Mouse (Mus musculus): ENCODE results near the gene Phlpp2. TPM values are rescaled to one million over a fixed set of nuclear protein-coding genes. Genes with fewer than 3 reads are reported as not detected.

The Phlpp2 gene
- polyA plus RNA-seq (2014; fragmentation: Nextera tagmentation; extraction: Ambion mirVana): 3.5 and 3.7 TPM in 2 replicates

DNA sequence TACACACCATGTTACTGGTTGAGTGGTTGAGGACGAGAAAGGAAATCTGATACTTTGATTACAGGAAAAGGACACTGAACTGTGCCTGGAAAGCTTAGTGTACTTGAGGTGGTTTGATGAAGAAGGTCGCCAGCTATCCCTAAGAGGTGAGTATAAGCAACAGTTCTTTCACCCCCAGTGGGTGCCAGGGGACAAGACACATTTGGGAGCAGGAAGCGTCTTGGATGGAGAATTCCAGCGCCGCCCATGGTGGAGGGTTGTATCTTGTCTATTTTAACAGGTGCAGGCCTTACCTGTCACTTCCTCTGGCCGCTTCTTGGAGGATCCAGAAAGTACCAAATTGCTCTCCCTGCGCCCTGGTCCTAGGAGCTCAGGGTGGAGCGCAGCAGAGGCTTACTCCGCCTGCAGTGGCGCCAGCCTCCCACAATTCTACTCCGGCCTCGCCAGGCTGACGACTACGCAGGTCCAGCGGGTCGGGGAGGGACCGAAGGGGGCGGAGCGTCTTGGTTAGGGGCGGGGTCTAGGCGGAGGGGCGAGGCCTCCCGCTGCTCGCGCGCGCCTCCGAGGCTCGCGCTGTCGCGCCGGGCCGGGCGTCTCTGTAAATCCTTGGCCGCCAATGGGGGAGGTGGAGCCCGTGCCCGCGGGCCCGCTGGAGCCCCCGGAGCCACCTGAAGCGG is at the start of gene Phlpp2:
Phlpp2 (plus strand) TSS at position 540 of the 677 bp plus-strand sequence.
- Histone ChIP-seq H3K9ac (ENCODE audit: low read depth, low read length) (peak within 1 kb of the TSS; percentile 88), H3K36me3 (ENCODE audit: control insufficient read depth, insufficient read depth, low read length) (no peaks in the 10 kb centered on the region), H3K27me3 (replicated peaks; ENCODE audit: control insufficient read depth, insufficient read depth, low read length) (no peaks in the 10 kb centered on the region), H3K4me3 (ENCODE audit: low read depth, low read length) (peak within 1 kb of the TSS; percentile 88), H3K4me1 (replicated peaks; ENCODE audit: control insufficient read depth, insufficient read depth, low read length) (peaks cover 41% of the 10 kb centered on the region), H3K27ac (ENCODE audit: low read depth, low read length) (peak within 1 kb of the TSS; percentile 88), H3K4me2 (peak within 1 kb of the TSS; percentile 90), H3K9me3 (ENCODE audit: control insufficient read depth, low read length) (no peaks in the 10 kb centered on the region)
- peak; percentile 93 for ATAC-seq (replicated peaks; ENCODE audit: low FRiP score)
- whole genome bisulfite sequencing: under 1% methylated on average over 42 of the region's 42 CpGs
- peak; percentile 93 for DNase-seq (ENCODE audit: low spot score)

DNA sequence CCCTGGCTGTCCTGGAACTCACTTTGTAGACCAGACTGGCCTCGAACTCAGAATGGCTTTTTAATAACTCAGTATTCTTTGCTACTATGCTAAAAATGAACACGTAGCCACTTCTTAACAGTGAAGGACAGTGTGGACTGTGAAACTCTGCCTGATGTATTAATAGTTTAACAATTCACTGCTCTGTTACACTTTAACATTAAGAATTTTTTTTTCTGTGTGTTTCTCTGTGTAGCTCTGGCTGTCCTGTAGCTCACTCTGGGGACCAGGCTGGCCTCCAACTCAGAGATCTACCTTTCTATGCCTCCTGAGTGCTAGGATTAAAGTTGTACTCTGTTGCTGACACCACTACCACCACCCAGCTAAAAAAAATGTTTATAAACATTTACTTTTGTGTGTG is 44.8 kb upstream of the Phlpp2 start:
- no peaks in the 10 kb centered on the region for H3K4me1 ChIP-seq (replicated peaks; ENCODE audit: control insufficient read depth, insufficient read depth, low read length)
- ATAC-seq (replicated peaks; ENCODE audit: low FRiP score) (no peak), DNase-seq (ENCODE audit: low spot score) (no peak)
- H3K4me2 ChIP-seq: no peak overlapping the region
- no peaks in the 10 kb centered on the region for H3K27me3 ChIP-seq (replicated peaks; ENCODE audit: control insufficient read depth, insufficient read depth, low read length)
- no peaks in the 10 kb centered on the region for H3K36me3 ChIP-seq (ENCODE audit: control insufficient read depth, insufficient read depth, low read length)
- H3K9me3 ChIP-seq (ENCODE audit: control insufficient read depth, low read length): no peaks in the 10 kb centered on the region
- no peak overlapping the region for H3K27ac ChIP-seq (ENCODE audit: low read depth, low read length)
- WGBS: 87% methylated on average over 2 of the region's 2 CpGs
- H3K9ac ChIP-seq (ENCODE audit: low read depth, low read length): no peak overlapping the region
- no peak overlapping the region for H3K4me3 ChIP-seq (ENCODE audit: low read depth, low read length)

DNA sequence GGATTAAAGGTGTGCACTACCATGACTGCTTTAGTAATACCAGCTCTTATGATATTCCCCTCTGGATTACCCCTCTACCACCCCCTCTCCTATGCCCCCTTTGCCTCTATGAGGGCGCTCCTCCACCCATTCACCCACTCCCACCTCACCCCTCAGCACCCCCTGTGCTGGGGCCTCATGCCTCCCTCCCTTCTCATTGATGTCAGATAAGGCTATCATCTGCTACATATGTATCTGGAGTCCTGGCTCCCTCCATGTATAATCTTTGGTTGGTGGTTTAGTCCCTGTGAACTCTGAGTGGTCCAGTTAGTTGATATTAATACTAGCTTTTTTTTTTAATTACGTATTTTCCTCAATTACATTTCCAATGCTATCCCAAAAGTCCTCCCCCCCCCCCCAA is 28.5 kb upstream of the Phlpp2 start:
- peaks cover 21% of the 10 kb centered on the region; the same call in 1 of the 2 replicates for H3K36me3 ChIP-seq (ENCODE audit: control insufficient read depth, insufficient read depth, low read length)
- no peak overlapping the region for H3K27ac ChIP-seq (ENCODE audit: low read depth, low read length)
- no peak overlapping the region for H3K4me2 ChIP-seq
- peak; percentile 73 for ATAC-seq (replicated peaks; ENCODE audit: low FRiP score)
- 89% methylated on average over 2 of the region's 2 CpGs for WGBS
- no peaks in the 10 kb centered on the region for H3K9me3 ChIP-seq (ENCODE audit: control insufficient read depth, low read length)
- DNase-seq (ENCODE audit: low spot score): peak; percentile 25
- no peak overlapping the region for H3K9ac ChIP-seq (ENCODE audit: low read depth, low read length)
- no peaks in the 10 kb centered on the region for H3K27me3 ChIP-seq (replicated peaks; ENCODE audit: control insufficient read depth, insufficient read depth, low read length)
- no peaks in the 10 kb centered on the region for H3K4me1 ChIP-seq (replicated peaks; ENCODE audit: control insufficient read depth, insufficient read depth, low read length)
- no peak overlapping the region for H3K4me3 ChIP-seq (ENCODE audit: low read depth, low read length)

DNA sequence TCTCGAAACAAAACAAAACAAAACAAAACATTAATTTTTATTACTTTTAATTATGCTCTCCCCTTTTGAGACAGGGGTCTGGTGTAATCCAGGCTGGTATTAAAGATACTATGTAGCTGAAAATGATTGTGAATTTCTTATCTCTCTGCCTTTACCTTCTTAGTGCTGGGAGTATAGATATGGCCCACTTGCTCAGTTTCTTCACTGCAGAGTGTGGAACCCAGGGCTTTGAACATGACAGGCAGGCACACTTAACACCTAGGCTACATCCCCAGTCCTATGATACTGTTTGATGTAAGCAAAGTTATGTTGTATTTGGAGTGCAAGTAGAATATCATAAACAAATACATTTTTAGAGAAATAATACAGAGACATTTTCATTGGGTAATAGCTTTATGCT is 25.9 kb upstream of the Phlpp2 start:
- ATAC-seq (replicated peaks; ENCODE audit: low FRiP score) (no peak; the same call in 1 of the 2 replicates), DNase-seq (ENCODE audit: low spot score) (no peak)
- Histone ChIP-seq H3K4me3 (ENCODE audit: low read depth, low read length) (no peak overlapping the region), H3K4me2 (no peak overlapping the region), H3K9me3 (ENCODE audit: control insufficient read depth, low read length) (no peaks in the 10 kb centered on the region), H3K27me3 (replicated peaks; ENCODE audit: control insufficient read depth, insufficient read depth, low read length) (no peaks in the 10 kb centered on the region), H3K4me1 (replicated peaks; ENCODE audit: control insufficient read depth, insufficient read depth, low read length) (no peaks in the 10 kb centered on the region), H3K9ac (ENCODE audit: low read depth, low read length) (no peak overlapping the region), H3K36me3 (ENCODE audit: control insufficient read depth, insufficient read depth, low read length) (peaks cover 28% of the 10 kb centered on the region), H3K27ac (ENCODE audit: low read depth, low read length) (no peak overlapping the region)
- WGBS: 97% methylated on average over 1 of the region's 1 CpGs

DNA sequence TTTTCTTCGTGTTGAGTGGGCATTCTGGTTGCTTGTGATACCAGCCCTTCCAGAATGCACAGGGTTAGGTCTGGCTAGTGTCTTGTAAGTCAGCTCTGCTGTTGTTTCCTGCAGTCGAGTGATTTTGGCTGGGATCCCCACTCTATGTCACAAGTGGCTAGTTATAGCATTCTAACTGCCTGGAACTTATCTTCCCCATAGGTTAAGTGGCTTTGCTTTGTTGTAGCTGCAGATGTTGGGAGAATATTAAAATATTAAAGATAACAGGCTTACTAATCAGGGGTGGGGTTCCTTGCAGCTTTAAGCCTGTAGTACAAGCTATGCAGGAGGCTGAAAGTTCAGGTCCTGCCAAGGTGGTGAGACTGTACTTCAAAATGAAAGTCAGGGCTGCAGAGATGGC is 20.5 kb upstream of the Phlpp2 start:
- WGBS: 60% methylated on average over 2 of the region's 2 CpGs

DNA sequence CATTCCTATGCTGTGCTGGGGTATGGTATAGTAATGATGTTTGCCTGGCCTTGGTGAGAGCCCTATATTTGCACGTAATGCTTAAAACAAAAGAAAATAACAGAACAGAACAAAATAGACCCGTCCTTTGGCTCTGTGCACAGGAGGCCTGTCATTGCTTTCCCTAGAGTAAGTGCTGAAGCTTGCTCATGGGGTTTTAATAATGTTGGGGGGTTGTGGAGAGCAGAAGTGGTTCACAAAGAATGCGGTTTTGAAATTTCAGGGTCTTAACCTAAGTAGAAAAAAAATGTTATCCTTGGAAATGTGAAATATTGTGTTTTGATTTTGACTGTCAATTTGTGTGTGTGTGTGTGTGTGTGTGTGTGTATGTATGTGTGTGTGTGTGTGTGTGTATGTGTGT is 19.4 kb upstream of the Phlpp2 start:
- 94% methylated on average over 3 of the region's 3 CpGs for WGBS
- H3K9me3 ChIP-seq (ENCODE audit: control insufficient read depth, low read length): no peaks in the 10 kb centered on the region
- H3K4me2 ChIP-seq: no peak overlapping the region
- no peak overlapping the region for H3K4me3 ChIP-seq (ENCODE audit: low read depth, low read length)
- no peak overlapping the region for H3K9ac ChIP-seq (ENCODE audit: low read depth, low read length)
- no peaks in the 10 kb centered on the region for H3K27me3 ChIP-seq (replicated peaks; ENCODE audit: control insufficient read depth, insufficient read depth, low read length)
- no peak for DNase-seq (ENCODE audit: low spot score)
- no peaks in the 10 kb centered on the region for H3K4me1 ChIP-seq (replicated peaks; ENCODE audit: control insufficient read depth, insufficient read depth, low read length)
- H3K36me3 ChIP-seq (ENCODE audit: control insufficient read depth, insufficient read depth, low read length): peaks cover 25% of the 10 kb centered on the region
- ATAC-seq (replicated peaks; ENCODE audit: low FRiP score): no peak
- H3K27ac ChIP-seq (ENCODE audit: low read depth, low read length): no peak overlapping the region

More for the DNA sequence above, 20.5 kb upstream of the Phlpp2 start:
- no peaks in the 10 kb centered on the region for H3K4me1 ChIP-seq (replicated peaks; ENCODE audit: control insufficient read depth, insufficient read depth, low read length)
- ATAC-seq (replicated peaks; ENCODE audit: low FRiP score): peak; percentile 62
- H3K9ac ChIP-seq (ENCODE audit: low read depth, low read length): no peak overlapping the region
- no peaks in the 10 kb centered on the region for H3K27me3 ChIP-seq (replicated peaks; ENCODE audit: control insufficient read depth, insufficient read depth, low read length)
- H3K9me3 ChIP-seq (ENCODE audit: control insufficient read depth, low read length): no peaks in the 10 kb centered on the region
- no peak overlapping the region for H3K4me2 ChIP-seq
- no peak overlapping the region for H3K27ac ChIP-seq (ENCODE audit: low read depth, low read length)
- H3K4me3 ChIP-seq (ENCODE audit: low read depth, low read length): no peak overlapping the region
- no peak for DNase-seq (ENCODE audit: low spot score)
- peaks cover 34% of the 10 kb centered on the region for H3K36me3 ChIP-seq (ENCODE audit: control insufficient read depth, insufficient read depth, low read length)

DNA sequence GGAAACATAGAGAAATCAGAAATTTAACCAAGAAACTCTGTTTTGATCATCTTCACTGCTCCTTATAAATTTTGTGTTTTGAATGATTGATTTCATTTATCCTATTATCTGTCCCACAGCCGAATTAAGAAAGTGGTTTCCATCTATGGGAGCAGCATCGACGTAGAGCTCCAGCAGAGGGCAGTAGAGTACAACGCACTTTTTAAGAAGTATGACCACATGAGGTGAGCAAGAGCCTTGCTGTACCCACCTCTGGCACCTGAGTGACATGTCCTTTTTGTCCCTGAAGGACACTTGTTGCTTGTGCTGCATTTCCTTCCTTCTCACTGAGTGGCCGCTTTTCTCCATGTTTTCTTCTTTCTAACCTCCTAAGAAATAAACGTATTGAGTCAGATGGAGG is 14.9 kb upstream of the Phlpp2 start:
- Histone ChIP-seq H3K36me3 (ENCODE audit: control insufficient read depth, insufficient read depth, low read length) (peaks cover 29% of the 10 kb centered on the region; the same call in 1 of the 2 replicates), H3K27me3 (replicated peaks; ENCODE audit: control insufficient read depth, insufficient read depth, low read length) (no peaks in the 10 kb centered on the region), H3K4me2 (no peak overlapping the region), H3K9ac (ENCODE audit: low read depth, low read length) (no peak overlapping the region), H3K27ac (ENCODE audit: low read depth, low read length) (no peak overlapping the region), H3K4me1 (replicated peaks; ENCODE audit: control insufficient read depth, insufficient read depth, low read length) (no peaks in the 10 kb centered on the region), H3K4me3 (ENCODE audit: low read depth, low read length) (no peak overlapping the region), H3K9me3 (ENCODE audit: control insufficient read depth, low read length) (no peaks in the 10 kb centered on the region)
- ATAC-seq (replicated peaks; ENCODE audit: low FRiP score): 0 out of 2 replicates have a peak, but pooled peaks have one; percentile 53
- peak; percentile 32 for DNase-seq (ENCODE audit: low spot score)
- WGBS: 43% methylated on average over 6 of the region's 6 CpGs

DNA sequence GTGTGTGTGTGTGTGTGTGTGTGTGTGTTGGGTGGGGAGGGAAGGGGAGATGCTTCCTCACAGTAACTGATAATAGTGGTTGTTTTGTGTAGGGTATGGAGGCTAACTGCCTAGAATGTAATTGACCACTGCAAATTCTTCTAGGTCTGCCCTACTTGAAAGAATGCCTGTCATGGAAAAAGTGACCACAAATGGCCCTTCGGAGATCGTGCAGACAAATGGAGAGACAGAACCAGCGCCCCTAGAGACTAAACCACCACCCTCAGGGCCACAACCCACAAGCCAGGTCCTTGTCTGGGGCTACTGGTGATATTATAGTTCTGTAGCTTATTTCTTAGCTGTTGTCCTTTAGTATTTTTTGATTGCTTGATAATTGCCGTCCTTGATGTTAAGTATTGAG is 13.8 kb upstream of the Phlpp2 start:
- 89% methylated on average over 4 of the region's 4 CpGs for WGBS
- no peak for ATAC-seq (replicated peaks; ENCODE audit: low FRiP score)
- no peaks in the 10 kb centered on the region for H3K9me3 ChIP-seq (ENCODE audit: control insufficient read depth, low read length)
- no peaks in the 10 kb centered on the region for H3K27me3 ChIP-seq (replicated peaks; ENCODE audit: control insufficient read depth, insufficient read depth, low read length)
- H3K4me3 ChIP-seq (ENCODE audit: low read depth, low read length): no peak overlapping the region
- DNase-seq (ENCODE audit: low spot score): no peak
- H3K4me1 ChIP-seq (replicated peaks; ENCODE audit: control insufficient read depth, insufficient read depth, low read length): no peaks in the 10 kb centered on the region
- no peak overlapping the region for H3K9ac ChIP-seq (ENCODE audit: low read depth, low read length)
- no peak overlapping the region for H3K27ac ChIP-seq (ENCODE audit: low read depth, low read length)
- no peak overlapping the region for H3K4me2 ChIP-seq
- peaks cover 28% of the 10 kb centered on the region; the same call in 1 of the 2 replicates for H3K36me3 ChIP-seq (ENCODE audit: control insufficient read depth, insufficient read depth, low read length)

DNA sequence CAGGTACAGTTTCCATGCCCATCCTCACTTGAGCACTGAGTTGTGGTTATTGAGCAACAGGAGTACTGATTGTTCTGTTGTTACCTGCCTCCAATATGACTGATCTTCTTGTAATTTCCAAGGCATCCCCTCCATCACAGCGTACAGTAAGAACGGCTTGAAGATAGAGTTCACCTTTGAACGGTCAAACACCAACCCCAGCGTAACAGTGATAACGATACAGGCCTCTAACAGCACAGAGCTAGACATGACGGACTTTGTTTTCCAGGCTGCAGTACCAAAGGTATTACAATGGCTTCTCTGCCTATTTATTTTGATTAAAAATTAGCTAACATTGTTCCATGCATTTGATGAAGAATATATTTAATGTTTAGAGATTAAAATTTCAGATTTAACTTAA is 12.9 kb upstream of the Phlpp2 start:
- Histone ChIP-seq H3K27ac (ENCODE audit: low read depth, low read length) (no peak overlapping the region), H3K27me3 (replicated peaks; ENCODE audit: control insufficient read depth, insufficient read depth, low read length) (no peaks in the 10 kb centered on the region), H3K9me3 (ENCODE audit: control insufficient read depth, low read length) (no peaks in the 10 kb centered on the region), H3K4me3 (ENCODE audit: low read depth, low read length) (no peak overlapping the region), H3K4me2 (no peak overlapping the region), H3K9ac (ENCODE audit: low read depth, low read length) (no peak overlapping the region), H3K4me1 (replicated peaks; ENCODE audit: control insufficient read depth, insufficient read depth, low read length) (no peaks in the 10 kb centered on the region), H3K36me3 (ENCODE audit: control insufficient read depth, insufficient read depth, low read length) (peaks cover 27% of the 10 kb centered on the region; the same call in 1 of the 2 replicates)
- DNase-seq (ENCODE audit: low spot score) (no peak), ATAC-seq (replicated peaks; ENCODE audit: low FRiP score) (no peak)
- WGBS: 95% methylated on average over 6 of the region's 6 CpGs
